Mouse (Mus musculus) T-helper 17 cell (primary cell): ENCODE data around the gene Sf3b1.
"Not testable (repeated sequence)": the region's sequence is repeated elsewhere in the genome, so short reads cannot be mapped to it uniquely, and the experiment has no call there.

Source experiments
- in situ Hi-C, 2 experiments: fragments of 300-600 bp; cut with MboI, MseI; formaldehyde crosslinking; loops; 1 replicate in 1 of 2; 2 replicates in 1 of 2; pipeline ENCODE4 v1.15.1; 2025; ENCODE audit warnings: high pct_unique_total_duplicates in 2 of 2

The Sf3b1 gene

DNA sequence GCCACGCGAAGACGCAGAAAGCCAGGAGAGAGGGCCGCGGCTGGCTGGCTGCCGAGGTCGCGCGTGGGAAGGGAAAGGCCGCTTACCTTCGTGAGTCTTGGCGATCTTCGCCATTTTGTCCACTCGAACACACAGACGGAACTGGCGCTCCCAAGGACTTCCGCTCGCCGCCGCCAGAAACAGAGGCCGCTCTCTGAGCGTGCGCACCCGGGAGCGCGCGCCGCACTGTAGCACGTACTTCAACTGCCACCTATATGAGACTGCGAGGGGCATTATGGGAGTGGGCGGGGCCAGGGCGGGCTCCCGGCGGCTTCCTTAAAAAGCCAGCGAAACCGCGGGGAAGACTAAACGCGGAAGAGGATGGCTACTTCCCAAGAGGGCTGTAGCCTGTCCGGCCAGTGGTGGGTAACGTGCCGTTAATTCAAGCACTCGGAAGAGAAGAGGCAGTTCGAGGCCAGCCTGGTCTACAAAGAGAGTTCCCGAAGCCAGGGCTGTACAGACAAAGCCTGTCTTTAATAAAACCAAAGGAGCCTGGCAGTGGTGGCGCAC, at the start of gene Sf3b1:
Sf3b1 (minus strand) TSS at position 229 of the 549 bp plus-strand sequence.
- in situ Hi-C loops = loop anchor here in 1 of 2 experiments (5.0 to 25.0 kb wide), 2 partner anchors 60 to 1265 kb away; partner anchors contain the start of genes Hspd1 and Hspe1

DNA sequence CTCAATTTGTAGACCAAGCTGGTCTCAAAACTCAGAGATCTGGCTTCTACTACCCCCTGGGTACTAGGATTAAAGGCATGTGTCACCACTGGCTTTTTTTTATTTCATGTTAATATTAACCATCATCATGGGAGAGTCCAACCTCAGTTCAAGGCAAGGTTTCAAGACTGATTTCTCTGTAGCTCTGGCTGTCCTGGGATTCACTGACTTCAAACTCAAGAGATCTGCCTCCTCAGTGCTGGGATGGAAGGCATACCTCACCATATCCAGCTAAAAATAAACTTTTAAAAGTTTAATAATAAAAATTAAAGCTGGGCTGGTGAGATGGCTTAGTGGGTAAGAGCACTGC, 49.1 kb upstream of the Sf3b1 start:
- in situ Hi-C loops = no loop called here

DNA sequence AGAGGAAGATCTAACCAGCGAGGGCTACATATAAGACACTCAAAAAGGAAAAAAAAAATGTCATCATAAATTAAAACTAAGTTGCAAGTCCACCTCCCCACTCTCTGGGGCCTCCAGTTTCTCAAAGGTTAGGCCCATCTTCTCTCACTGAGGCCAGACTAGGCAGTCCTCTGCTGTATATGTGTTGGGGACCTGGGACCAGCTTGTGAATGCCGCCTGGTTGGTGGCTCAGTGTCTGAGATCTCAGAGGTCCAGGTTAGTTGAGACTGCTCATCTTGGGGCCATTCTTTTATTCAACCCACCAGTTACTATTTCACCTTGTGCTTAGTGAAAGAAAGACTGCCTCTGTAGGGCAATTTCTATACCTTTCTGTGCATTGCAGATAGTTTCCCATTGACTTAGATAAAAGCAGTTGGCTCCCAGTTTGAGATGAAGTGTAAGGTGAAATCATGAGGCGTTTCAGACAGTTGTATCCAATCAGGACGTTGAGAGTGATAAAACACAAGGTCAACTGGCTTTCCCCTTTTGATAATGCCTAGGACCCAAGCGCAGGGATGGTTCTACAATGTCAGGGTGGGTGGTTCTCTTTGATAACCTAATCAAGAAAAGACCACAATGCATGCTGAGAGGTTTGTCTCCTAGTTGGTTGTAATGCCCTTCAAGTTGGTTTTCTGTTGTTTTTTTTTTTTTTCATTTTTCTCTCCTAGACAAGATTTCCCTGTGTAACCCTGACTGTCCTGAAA, 48.5 kb upstream of the Sf3b1 start:
- in situ Hi-C loops = no loop called here

DNA sequence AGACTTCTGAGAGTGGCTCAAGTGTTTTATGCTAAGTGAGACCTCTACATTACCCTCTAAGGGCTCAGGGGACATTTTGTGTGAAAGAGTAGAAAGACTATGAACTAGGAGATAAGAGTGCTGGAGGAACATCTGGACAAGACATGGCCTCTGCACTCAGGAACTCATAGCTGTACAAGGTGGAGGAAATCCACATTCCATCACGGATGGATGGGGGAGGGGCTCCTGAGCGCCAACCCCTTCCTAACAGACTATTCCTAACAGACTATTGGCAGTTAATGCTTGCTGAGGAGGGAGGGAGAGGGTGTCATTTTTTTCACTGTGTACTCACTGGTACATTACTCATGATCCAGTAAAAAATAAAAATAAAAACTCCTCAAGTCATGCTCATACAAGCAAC, 47.5 kb upstream of the Sf3b1 start:
- in situ Hi-C loops = no loop called here

DNA sequence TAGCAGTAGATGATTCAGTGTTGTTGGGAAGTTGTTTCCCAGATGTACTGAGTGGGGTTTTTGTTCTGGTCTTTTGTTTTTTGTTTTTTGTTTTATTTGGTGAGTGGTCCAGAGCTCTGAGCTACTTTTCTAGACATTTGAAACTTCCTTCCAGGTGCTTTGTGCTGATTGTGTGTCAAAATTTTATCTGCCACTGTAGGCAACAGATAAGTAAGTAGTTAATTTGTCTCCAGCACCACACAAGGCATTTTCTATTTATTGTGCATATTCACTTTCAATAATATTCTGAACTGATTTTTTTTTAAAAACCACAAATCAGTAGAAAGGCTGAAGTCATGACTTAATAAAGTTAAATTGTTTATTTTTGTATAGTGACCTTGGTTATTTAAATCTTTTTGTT, 45.0 kb upstream of the Sf3b1 start:
- in situ Hi-C loops = not testable (repeated sequence)

DNA sequence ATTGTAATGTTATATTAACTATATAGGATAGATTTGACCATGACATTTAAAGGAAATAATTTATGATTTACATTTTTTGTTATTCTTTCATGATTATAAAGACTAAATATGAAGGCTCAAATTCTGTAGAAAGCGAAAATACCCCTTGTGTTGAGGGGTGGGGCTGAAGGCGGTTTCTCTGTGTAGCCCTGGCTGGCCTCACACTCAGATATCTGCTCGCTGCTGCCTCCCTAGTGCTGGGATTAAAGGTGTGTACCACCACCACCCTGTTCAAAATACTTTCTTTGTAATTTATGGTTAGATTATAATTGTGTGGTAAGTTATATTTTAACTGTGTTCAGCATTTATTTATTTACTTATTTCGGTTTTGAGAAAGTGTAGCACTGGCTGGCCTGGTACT, 34.5 kb upstream of the Sf3b1 start:
- in situ Hi-C loops = no loop called here

DNA sequence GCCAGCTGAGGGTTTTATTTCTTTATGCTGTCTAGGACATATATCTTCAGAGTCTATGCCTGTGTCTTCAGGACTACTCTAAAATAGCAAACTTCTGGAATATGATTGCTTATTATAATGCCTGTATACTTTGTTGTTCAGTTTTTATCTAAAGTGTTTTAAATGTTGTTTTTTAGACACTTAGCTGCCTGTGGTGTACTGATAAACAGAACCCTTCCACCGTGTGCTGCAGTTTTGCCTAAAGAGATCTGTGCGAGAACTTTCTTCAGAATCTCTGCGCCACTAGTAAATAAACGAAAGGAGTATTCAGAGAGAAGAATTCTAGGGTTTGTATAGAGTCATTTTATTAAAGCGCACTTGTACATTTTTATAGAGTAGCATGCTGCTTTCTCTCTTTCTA, 33.8 kb upstream of the Sf3b1 start:
- in situ Hi-C loops = no loop called here

DNA sequence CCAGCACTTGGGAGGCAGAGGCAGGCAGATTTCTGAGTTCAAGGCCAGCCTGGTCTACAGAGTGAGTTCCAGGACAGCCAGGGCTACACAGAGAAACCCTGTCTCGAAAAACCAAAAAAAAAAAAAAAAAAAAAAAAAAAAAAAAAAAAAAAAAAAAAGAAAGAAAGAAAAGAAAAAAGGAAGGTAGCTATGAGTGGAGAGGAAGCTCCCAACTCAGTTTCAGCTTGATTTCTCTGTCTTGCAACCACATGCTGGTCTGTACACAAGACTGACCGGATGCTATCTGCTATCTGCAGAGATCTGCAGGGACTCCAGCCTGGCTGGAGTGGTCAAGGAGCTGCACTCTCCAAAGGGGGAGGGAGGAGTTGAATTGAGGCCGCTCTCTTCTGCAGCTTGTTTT, 31.1 kb upstream of the Sf3b1 start:
- in situ Hi-C loops = loop anchor here (5.0 kb wide), 1 partner anchor 41 kb away; no protein-coding TSS in a partner anchor

DNA sequence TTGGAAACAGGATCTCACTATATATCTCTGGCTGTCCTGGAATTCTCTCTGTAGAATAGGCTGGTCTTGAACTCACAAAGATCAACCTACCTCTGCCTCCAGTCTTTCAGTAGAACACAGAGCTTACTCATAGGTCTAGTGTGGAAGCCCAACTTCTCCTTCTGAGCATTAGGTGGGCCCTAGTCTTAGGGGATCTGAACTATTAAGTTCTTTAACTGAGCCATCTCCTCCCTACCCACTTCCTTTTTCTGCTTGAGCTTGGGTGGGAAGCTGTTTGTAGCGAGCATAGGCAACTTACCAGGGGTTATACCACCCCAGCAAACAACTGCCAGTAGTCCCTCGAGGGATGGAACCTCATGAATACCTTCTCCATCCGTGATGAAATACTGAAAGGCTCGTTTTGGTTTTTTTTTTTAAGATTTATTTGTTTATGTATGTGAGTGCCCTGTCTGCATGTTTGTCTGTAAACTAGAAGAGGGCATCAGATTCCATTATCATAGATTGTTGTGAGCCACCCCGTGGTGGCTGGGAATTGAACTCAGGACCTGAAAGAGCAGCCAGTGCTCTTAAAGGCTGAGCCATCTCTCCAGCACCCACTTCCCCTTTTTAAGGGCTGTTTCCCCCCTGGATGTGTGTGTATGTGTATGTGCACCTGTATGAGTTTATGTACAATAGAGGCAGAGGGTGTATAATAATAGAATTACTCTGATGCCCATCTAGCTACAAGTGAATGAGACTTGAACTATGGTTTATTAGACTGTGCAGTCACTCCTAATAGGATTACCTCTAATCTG, 28.2 kb upstream of the Sf3b1 start:
- in situ Hi-C loops = loop anchor here (5.0 kb wide), 1 partner anchor 38 kb away; no protein-coding TSS in a partner anchor

DNA sequence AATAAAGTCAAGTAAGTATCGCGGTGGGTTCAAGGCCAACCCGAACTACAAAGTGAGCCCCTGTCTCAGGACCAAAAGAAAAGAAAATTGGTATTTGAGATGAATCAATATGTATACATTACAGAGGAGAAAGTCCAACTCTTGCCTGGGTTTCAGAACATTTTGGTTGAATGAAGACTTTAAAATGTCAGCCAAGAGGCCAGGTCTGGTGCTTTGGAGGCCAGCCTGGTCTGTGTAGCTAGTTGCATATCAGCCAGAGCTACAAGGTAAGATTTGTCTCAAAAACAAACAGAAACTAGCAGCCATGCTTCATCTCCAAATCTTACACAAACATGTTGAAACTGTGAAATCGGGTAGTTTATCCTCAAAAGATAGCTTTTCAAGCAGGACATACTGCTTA, 26.3 kb upstream of the Sf3b1 start:
- in situ Hi-C loops = no loop called here

DNA sequence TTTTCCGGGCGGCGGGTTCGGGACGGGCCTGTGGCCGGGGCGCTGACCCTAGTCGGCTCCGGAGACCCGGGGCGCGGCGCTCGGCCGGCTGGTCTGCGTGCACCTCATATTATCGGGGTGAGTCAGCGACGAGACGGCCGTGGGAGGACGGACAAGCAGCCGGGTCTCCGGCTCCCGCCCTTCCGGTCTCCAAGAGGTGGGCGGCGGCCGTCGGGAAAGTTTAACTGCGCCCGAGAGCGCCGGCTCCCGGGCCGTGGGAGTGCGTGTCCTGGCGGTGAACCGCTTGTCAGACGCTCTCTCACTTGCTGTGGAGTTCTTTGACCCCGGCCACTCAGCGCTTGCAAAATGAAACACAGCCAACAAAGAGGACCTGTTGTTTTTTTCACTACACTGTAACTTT, 25.7 kb upstream of the Sf3b1 start:
- in situ Hi-C loops = no loop called here

DNA sequence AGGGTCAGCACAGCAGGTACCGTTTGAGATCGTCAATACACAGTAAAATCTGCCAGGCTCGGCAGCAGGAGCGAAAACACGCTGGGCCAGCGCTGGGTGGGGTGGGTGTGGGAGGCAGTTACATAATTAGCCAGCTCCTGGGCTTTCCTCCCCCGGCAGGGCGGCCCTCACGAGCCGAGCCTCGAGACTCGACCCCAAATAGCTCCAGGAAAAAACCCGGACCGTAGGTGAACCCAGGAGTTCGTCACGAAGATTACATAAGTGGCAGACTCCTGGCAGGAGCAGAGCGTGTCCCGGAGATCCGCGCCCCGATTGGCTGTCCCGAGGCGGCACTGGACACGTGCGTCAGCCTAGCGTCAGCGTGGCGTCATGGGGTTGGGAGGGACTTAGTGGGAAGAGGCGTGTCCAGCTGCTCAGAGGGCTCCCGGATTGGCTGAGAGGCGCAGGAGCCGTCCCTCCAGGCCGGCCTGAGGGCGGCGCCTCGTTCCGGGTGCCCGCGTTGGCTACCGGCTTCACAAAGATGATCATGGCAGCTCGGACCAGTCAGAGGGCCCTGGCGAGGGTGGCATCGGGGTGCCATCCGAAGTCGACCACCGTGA, 25.2 kb upstream of the Sf3b1 start, which contains the start of gene Coq10b:
Coq10b (plus strand) TSS at position 416 of the 599 bp plus-strand sequence.
- in situ Hi-C loops = no loop called here

DNA sequence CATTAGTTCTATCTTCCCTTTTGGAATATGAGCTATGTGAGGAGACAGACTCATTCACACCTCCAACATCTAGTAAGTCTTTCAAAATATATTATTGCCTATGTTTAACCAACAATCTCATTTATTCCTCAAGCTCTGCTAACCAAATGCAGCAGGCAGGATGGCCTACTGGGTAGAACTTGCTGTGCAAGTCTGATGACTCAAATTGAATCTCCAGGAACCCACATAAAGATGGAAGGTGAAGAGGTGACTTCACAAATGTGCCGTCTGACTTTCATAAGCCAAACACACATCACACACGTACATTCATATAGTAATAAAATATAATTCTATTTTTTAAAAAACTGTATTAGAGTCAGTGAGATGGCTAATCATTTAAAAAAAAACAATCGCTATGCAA, 24.4 kb upstream of the Sf3b1 start:
- in situ Hi-C loops = no loop called here

DNA sequence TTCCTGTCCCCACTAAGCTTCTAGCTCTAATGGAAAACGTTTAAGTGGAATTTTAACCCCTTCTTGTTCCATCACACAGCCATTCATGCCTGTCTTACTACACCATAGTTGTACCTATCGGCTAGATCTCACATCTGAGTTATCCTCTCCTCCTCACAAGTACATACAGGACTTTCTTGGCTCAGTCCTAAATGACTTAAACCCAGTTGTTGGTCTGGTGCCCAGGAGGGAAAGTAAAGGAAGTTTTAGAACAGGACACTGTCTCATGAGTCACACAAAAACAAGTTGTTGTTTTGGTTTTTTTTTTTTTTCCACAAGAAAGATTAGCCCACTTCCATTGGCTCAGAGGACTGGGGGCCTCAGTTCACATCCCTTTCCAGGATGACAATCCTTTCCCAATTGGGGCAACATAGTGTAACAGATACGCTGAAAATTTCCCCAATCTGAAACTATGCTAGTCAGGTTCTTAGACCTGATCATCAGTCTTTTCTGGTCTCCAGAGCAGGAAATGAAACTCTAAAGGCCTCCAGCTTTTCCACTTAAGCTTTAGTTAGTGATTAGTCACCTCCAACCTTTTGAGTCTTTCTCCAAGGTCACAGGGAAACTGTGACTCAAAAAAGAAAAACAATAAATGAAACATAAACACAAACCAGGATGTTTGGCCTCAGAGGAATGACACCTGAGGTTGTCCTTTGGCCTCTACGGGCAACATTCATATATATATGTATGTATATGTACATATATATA, 21.7 kb upstream of the Sf3b1 start:
- in situ Hi-C loops = loop anchor here in 1 of 2 experiments (25.0 kb wide), 1 partner anchor 1287 kb away; no protein-coding TSS in a partner anchor

DNA sequence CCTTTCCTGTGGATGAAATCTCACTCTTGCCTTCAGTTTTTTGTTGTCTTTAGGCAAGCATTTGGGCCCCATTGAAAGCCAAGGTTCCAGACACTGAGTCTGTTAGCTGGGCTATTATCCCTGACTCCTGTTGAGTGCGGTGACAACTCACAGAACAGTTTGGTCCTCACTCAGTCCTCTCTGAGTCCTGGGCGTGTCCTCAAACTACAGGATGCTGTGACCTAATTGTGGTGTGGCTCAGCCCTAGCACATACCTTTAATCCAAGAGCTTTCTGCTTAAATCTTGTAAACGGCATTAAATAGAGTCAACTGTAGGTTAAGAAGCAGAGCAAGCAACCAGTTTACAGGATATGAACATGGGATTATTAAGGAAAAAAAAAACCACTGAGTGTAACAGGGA, 15.9 kb upstream of the Sf3b1 start:
- in situ Hi-C loops = loop anchor here in 1 of 2 experiments (25.0 kb wide), 1 partner anchor 1281 kb away; no protein-coding TSS in a partner anchor

DNA sequence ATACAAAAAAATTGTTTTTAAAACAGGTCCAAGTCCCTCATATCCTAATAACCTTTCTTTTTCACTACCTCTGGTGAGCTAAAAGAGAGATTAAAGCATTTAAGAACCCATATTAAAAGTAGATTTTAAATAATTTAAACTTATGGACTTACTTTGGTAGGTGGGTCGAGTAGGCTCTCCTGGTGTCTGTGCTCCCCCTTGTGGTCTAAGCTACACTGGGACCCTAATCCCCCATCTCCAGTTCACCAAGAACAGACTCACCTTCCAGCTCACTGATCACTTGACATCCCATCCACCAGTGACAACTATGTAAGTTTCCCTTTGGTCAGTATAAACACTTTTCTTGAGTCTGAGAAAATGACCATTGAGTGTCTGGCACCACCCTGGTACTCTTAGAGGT, 15.0 kb upstream of the Sf3b1 start:
- in situ Hi-C loops = loop anchor here in 1 of 2 experiments (25.0 kb wide), 1 partner anchor 1280 kb away; no protein-coding TSS in a partner anchor

DNA sequence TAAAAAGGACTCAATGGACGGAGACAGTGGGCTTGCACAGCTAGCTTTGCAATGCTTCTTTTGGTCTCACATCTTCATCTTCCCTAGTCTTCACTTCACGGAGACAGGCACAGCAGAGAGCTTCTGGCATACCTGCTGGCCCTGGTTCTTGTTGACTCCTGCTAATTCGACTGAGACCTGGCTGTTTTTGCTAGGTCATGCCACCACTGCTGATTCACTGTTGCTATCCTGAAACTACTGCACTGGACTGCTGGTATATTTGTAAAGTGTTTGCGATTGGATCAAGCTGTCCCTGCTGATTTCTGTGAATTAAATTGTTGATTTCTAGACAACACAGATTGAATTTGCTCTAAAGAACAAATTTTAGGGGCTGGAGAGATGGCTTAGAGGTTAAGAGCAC, 14.4 kb upstream of the Sf3b1 start:
- in situ Hi-C loops = loop anchor here in 1 of 2 experiments (25.0 kb wide), 1 partner anchor 1279 kb away; no protein-coding TSS in a partner anchor

DNA sequence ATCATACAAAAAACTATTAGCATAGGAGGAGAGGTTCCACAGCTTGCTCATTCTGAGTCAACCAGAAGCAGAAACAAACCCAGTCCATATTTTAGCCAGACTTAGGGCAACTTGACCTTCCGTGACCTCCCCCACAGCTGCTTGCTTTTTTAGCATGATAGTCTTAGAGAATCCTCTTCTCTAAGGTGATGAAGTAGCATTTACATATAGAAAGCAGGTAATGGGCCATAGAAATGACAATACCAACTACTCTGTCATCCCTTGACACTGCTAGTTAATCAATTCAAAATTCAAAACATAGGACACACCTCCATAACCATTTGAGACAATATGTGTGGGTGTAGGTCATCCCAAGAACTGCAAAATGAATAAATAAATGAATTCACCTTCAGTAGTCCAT, 12.7 kb upstream of the Sf3b1 start:
- in situ Hi-C loops = loop anchor here in 1 of 2 experiments (25.0 kb wide), 1 partner anchor 1278 kb away; no protein-coding TSS in a partner anchor

DNA sequence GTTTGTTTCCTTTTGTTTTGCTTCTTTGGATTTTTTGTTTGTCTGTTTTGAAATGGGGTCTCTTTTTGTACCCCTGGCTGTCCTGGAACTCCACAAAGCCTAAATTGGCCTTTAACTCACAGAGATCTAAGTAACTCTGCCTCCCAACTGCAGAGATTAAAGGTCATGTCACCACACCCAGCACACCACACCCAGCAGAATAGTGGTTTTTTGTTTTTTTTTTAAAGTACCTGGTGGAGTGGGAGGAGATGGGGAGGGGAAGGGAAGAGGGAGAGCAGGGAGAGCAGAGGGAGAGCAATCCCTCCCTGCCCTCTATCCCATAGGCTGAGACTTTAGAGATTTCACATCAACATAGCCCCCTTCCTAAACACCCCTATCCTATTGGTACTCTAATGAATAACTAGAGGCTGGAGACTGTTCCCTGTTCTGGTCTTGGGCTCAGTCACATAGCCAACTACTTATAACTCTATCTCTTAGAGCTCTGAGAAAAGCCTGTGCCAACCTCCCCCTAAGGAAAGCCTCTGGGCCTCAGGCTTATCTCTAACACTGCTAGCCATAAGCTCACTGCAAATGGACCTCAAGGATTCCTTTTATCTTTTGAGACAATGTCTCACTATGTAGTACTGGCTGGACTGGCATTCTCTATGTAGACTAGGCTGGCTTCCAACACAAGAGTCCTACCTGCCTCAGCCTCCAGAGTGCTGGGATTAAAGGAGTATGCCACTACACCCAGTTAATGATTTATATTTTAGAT, 3.9 kb upstream of the Sf3b1 start:
- in situ Hi-C loops = loop anchor here in 1 of 2 experiments (25.0 kb wide), 1 partner anchor 1269 kb away; no protein-coding TSS in a partner anchor

DNA sequence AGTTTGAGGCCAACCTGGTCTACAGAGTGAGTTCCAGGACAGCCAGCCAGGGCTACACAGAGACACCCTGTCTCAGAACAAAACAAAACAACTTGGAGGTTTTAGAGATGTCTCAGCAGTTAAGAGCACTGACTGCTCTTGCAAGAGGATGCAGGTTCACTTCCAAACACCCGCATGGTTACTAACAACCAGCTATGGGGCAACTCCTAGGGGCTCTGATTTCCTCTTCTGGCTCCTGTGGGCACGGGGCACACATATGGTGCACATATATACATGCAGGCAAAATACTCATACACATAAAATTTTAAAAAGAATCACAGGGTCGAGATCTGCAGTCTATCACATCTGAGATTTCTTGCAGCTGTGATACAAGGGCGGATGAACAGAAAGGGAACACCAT, 2.2 kb upstream of the Sf3b1 start:
- in situ Hi-C loops = loop anchor here in 1 of 2 experiments (5.0 to 25.0 kb wide), 2 partner anchors 58 to 1267 kb away; partner anchors contain the start of genes Hspd1 and Hspe1
